Mouse (Mus musculus) stomach, postnatal 0 days (tissue): ENCODE results near the gene Ispd.

Experiments
- CTCF ChIP-seq: IDR thresholded peaks from 2 replicates; pipeline ENCODE4 v1.5.1; 2016; ENCODE audit warnings: antibody characterized with exemption, low read depth, mild to moderate bottlenecking, moderate library complexity
- EP300 ChIP-seq: optimal IDR thresholded peaks from 2 replicates; pipeline ENCODE3; 2016; ENCODE audit warnings: antibody characterized with exemption

DNA sequence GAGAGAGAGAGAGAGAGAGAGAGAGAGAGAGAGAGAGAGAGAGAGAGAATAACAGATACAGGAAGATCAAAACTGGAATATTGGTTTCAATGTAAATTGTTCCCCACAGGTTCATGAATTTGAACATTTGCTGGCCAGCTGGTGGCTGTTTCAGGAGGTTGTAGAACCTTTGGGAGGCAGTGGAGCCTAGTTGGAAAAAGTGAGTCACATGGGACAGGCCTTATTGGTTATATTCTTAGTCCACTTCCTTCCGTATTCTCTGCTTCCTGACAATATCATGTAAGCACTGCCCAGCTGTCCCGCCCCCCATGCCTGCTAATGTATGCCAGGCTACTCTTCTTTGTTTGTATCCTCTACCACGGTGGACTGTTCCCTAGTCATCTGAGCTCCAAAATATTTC lies 344.0 kb downstream of the Ispd start:
- TF ChIP-seq CTCF: no peak
- no peak for TF ChIP-seq EP300
